Mouse (Mus musculus): ENCODE data around the gene Ppp4r1.

- TF ChIP-seq CTCF (IDR thresholded peaks at IDR 0.05; ENCODE audit: control insufficient read depth, insufficient read depth, insufficient replicate concordance, low read depth, low read length) (no peak), POLR2A (IDR thresholded peaks at IDR 0.05; ENCODE audit: control insufficient read depth, low read depth, low read length) (no peak)
Observed at GRCm38 (mm10) chr17:65857617-65858016, 75.2 kb downstream of the Ppp4r1 start.

Measured in testis, adult 2 months (tissue).